Mouse (Mus musculus) myocyte (in vitro differentiated cells): Measurements from ENCODE around the gene Map3k14. TPM values are rescaled to one million over a fixed set of nuclear protein-coding genes. Genes with fewer than 3 reads are reported as not detected.

Experiments
- H3K27me3 ChIP-seq: one replicate; pipeline ENCODE4 v1.6.1; 2011; ENCODE audit not compliant: control insufficient read depth, insufficient read depth, insufficient read length
- H3K36me3 ChIP-seq: one replicate; pipeline ENCODE4 v1.6.1; 2011; ENCODE audit not compliant: control insufficient read depth, insufficient read depth
- H3K4me2 ChIP-seq: one replicate; pipeline ENCODE4 v1.6.1; 2011; ENCODE audit warnings: low read depth, control low read depth
- H3K4me3 ChIP-seq: one replicate; pipeline ENCODE4 v1.5.1; 2011; ENCODE audit warnings: mild to moderate bottlenecking, control low read depth, moderate library complexity
- H3K79me2 ChIP-seq: one replicate; pipeline ENCODE4 v1.6.1; 2011; ENCODE audit not compliant: control insufficient read depth, insufficient read depth
- H3ac ChIP-seq: one replicate; pipeline ENCODE4 v1.6.1; 2011; ENCODE audit not compliant: control insufficient read depth, insufficient read length
- CEBPB ChIP-seq: IDR thresholded peaks from 2 replicates; pipeline ENCODE4 v1.6.1; 2011; ENCODE audit warnings: mild to moderate bottlenecking, moderate library complexity; ENCODE audit not compliant: poor library complexity, insufficient read depth, severe bottlenecking
- E2F4 ChIP-seq: IDR thresholded peaks from one replicate; pipeline ENCODE4 v1.6.1; 2011; ENCODE audit warnings: mild to moderate bottlenecking, control low read depth, moderate library complexity; ENCODE audit not compliant: insufficient read depth
- MAX ChIP-seq: IDR thresholded peaks from one replicate; pipeline ENCODE4 v1.6.1; 2011; ENCODE audit warnings: low read depth, mild to moderate bottlenecking, control low read depth
- MYOD1 ChIP-seq, 3 experiments: IDR thresholded peaks; one replicate each; pipeline ENCODE4 v1.6.1; 2011; ENCODE audit warnings: control low read depth in 2 of 3, low read depth in 2 of 3, mild to moderate bottlenecking in 2 of 3, moderate library complexity in 1 of 3; ENCODE audit not compliant: insufficient read length in 2 of 3, control insufficient read depth in 1 of 3
- MYOG ChIP-seq, 3 experiments: IDR thresholded peaks; one replicate each; pipeline ENCODE4 v1.6.1; 2011; ENCODE audit warnings: control low read depth in 2 of 3, low read depth in 2 of 3, mild to moderate bottlenecking in 2 of 3; ENCODE audit not compliant: insufficient read length in 2 of 3, control insufficient read depth in 1 of 3, insufficient read depth in 1 of 3
- POLR2A ChIP-seq: IDR thresholded peaks from one replicate; pipeline ENCODE4 v1.6.1; 2011; ENCODE audit warnings: low read depth, mild to moderate bottlenecking, control low read depth, moderate library complexity; ENCODE audit not compliant: insufficient read length
- POLR2AphosphoS2 ChIP-seq: IDR thresholded peaks from one replicate; pipeline ENCODE4 v1.6.1; 2011; ENCODE audit warnings: low read depth, control low read depth; ENCODE audit not compliant: insufficient read length
- REST ChIP-seq: IDR thresholded peaks from one replicate; pipeline ENCODE4 v1.6.1; 2011; ENCODE audit warnings: mild to moderate bottlenecking, control low read depth, moderate library complexity; ENCODE audit not compliant: insufficient read depth, insufficient read length
- SRF ChIP-seq: IDR thresholded peaks from one replicate; pipeline ENCODE4 v1.6.1; 2011; ENCODE audit warnings: low read depth; ENCODE audit not compliant: control insufficient read depth, insufficient read length
- TCF12 ChIP-seq: IDR thresholded peaks from one replicate; pipeline ENCODE4 v1.6.1; 2011; ENCODE audit warnings: mild to moderate bottlenecking, control low read depth; ENCODE audit not compliant: poor library complexity, insufficient read depth, severe bottlenecking
- TCF3 ChIP-seq: IDR thresholded peaks from one replicate; pipeline ENCODE4 v1.6.1; 2011; ENCODE audit warnings: low read depth, control low read depth; ENCODE audit not compliant: insufficient read length
- USF1 ChIP-seq: IDR thresholded peaks from one replicate; pipeline ENCODE4 v1.6.1; 2011; ENCODE audit warnings: low read depth, mild to moderate bottlenecking, control low read depth, moderate library complexity
- polyA plus RNA-seq: library from polyadenylated mRNA; unstranded; fragments of >200 nt; fragmentation: generic; extraction: Trizol; gene quantifications from one replicate; pipeline ENCODE4 v1.2.1, GENCODE M21; 2012; ENCODE audit warnings: missing spikeins

The Map3k14 gene
- polyA plus RNA-seq, 1 experiment: 12.9 TPM

DNA sequence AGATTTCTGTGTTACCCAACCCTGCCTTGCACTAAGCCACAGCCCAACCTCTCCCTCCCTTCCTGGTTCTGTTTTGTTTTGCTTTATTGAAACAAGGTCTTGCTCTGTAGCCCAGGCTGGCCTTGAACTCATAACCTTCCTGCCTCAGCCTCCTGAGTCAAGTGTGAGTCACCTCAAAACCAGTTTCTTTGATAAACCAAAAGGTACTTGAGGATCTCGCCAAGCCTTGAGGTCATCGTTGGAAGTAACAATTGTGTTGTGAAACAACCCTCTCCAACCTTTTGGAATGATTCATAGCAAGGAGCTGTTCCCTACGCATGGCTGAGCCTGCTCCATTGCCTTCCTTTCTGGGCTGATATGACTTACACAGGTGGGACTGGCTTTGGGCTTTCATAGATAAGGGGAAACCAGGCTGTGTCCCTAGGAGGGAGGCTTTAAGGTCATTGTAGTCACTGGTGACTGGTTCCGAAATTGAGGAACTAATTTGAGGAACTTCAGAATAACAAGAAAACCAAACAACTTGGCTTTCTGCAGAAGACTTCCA, 9.3 kb downstream of the Map3k14 start:
- Histone ChIP-seq H3K79me2 (peaks cover 100% of the 10 kb centered on the region), H3ac (no peak overlapping the region), H3K4me3 (no peak overlapping the region), H3K36me3 (peaks cover 4% of the 10 kb centered on the region), H3K4me2 (no peak overlapping the region), H3K27me3 (no peaks in the 10 kb centered on the region)
- TF ChIP-seq MAX (no peak), E2F4 (no peak), USF1 (no peak), TCF12 (no peak), CEBPB (no peak), TCF3 (no peak), MYOD1 (IDR thresholded peaks at IDR 0.05; ENCODE audit: control insufficient read depth in 1 of 3, insufficient read length in 2 of 3, low read depth in 2 of 3) (no peak), MYOG (IDR thresholded peaks at IDR 0.05; ENCODE audit: control insufficient read depth in 1 of 3, insufficient read depth in 1 of 3, insufficient read length in 2 of 3, low read depth in 2 of 3) (no peak)

DNA sequence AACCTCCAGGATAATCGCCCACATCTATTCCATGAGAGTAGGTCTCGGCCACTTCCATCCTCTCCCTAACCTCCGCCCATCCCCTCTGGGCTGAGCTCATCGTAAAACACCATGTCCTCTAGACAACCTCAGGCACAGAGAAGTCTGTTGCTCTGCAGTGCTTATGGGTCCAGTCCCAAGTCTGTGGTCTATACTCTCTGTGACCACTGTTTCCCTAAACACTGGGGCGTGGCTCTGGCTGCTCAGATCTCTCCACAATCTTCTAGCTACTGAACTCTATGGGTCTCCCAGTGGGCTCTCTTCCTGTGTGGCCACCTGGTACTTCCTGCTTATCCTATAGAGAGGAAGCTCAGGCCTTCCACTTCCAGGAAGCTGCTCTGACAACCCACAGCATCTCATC, 13.7 kb downstream of the Map3k14 start:
- Histone ChIP-seq H3ac (no peak overlapping the region), H3K4me3 (no peak overlapping the region), H3K79me2 (peaks cover 99% of the 10 kb centered on the region), H3K36me3 (peaks cover 8% of the 10 kb centered on the region), H3K27me3 (no peaks in the 10 kb centered on the region), H3K4me2 (no peak overlapping the region)
- no peak for TF ChIP-seq MAX
- TF ChIP-seq USF1: no peak
- TF ChIP-seq REST: no peak
- no peak for TF ChIP-seq MYOG (IDR thresholded peaks at IDR 0.05; ENCODE audit: control insufficient read depth in 1 of 3, insufficient read depth in 1 of 3, insufficient read length in 2 of 3, low read depth in 2 of 3)
- TF ChIP-seq SRF: no peak
- no peak for TF ChIP-seq TCF3
- TF ChIP-seq POLR2A: no peak
- no peak for TF ChIP-seq MYOD1 (IDR thresholded peaks at IDR 0.05; ENCODE audit: control insufficient read depth in 1 of 3, insufficient read length in 2 of 3, low read depth in 2 of 3)

DNA sequence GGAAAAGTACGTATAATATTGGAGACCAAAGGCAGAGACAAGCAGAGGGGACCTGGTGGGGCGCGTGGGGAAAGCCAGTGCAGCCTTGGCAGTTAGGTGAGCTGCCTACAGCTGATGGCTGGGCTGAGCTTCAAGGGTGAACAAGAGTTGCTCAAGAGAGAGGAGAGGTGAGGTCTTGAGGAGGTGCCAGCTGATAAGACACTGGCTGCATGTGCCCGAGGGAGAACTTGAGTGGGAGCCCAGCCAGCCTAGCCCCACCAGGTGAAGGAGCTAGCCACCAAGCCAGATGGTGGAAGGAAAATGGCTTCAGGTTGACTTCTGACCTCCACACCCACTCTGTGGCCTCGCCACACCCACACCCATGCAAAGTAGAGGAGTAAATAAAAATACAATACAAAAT, 14.9 kb downstream of the Map3k14 start:
- H3K4me2 ChIP-seq: no peak overlapping the region
- peaks cover 8% of the 10 kb centered on the region for H3K36me3 ChIP-seq
- H3K27me3 ChIP-seq: no peaks in the 10 kb centered on the region
- no peak overlapping the region for H3K4me3 ChIP-seq
- peaks cover 98% of the 10 kb centered on the region for H3K79me2 ChIP-seq
- H3ac ChIP-seq: no peak overlapping the region
- no peak for TF ChIP-seq POLR2AphosphoS2

DNA sequence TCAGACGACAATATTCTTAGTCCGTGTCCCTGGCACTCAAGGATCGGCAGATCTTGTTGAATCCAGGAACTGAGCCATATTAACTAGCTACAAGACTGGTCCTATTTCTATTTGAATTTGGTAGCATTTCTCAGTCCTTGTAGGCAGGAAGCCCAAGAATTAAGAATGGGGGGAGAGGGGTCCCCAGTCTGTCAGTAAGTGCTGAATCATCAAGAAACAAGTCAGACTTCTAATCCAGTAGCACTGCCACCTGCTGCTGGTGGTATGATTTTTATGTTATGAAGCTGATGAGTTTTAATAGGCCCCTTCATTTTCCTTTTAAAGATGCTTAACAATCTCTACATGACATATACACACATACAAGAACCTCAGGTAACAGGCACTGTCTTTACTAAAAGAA, 16.9 kb downstream of the Map3k14 start:
- no peak overlapping the region for H3ac ChIP-seq
- no peak overlapping the region for H3K4me2 ChIP-seq
- TF ChIP-seq USF1 (no peak), POLR2A (no peak), TCF3 (no peak), REST (no peak), E2F4 (no peak), POLR2AphosphoS2 (no peak), TCF12 (no peak), MYOG (IDR thresholded peaks at IDR 0.05; ENCODE audit: control insufficient read depth in 1 of 3, insufficient read depth in 1 of 3, insufficient read length in 2 of 3, low read depth in 2 of 3) (no peak), CEBPB (no peak), MAX (no peak), SRF (no peak), MYOD1 (IDR thresholded peaks at IDR 0.05; ENCODE audit: control insufficient read depth in 1 of 3, insufficient read length in 2 of 3, low read depth in 2 of 3) (no peak)
- no peaks in the 10 kb centered on the region for H3K27me3 ChIP-seq
- no peak overlapping the region for H3K4me3 ChIP-seq
- H3K79me2 ChIP-seq: peaks cover 80% of the 10 kb centered on the region
- peaks cover 4% of the 10 kb centered on the region for H3K36me3 ChIP-seq

DNA sequence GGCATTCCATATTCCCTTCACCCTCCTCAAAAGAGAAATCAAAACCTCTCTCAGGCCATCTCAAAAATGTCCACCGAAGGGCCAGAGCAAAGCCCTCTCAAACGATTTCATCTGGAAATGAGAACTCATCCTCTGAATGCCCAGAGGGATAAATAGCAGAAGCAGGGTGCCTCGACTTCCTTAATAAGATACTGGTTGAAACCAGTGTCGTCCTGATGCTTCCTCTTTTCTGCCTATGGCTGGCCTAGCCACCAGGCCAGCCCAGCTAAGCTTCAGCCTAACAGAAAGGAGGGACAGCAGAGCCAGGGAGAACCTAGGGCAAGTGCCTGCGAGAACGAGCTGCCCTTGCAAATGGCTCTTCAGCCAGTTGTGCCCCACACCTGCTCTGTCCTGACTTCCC, 17.8 kb downstream of the Map3k14 start:
- H3K27me3 ChIP-seq: no peaks in the 10 kb centered on the region
- H3K36me3 ChIP-seq: peaks cover 4% of the 10 kb centered on the region
- H3K4me3 ChIP-seq: no peak overlapping the region
- no peak overlapping the region for H3ac ChIP-seq
- peaks cover 80% of the 10 kb centered on the region for H3K79me2 ChIP-seq
- H3K4me2 ChIP-seq: peak overlapping the region; percentile 25
- TF ChIP-seq MYOG (IDR thresholded peaks at IDR 0.05; ENCODE audit: control insufficient read depth in 1 of 3, insufficient read depth in 1 of 3, insufficient read length in 2 of 3, low read depth in 2 of 3) (peak in 1 of 3 experiments; percentile 60), SRF (no peak), CEBPB (no peak), POLR2AphosphoS2 (peak; percentile 27), MYOD1 (IDR thresholded peaks at IDR 0.05; ENCODE audit: control insufficient read depth in 1 of 3, insufficient read length in 2 of 3, low read depth in 2 of 3) (peak in 1 of 3 experiments; percentile 24)
